Mouse (Mus musculus) liver, adult 2 months (tissue): ENCODE data around the gene G0s2.

Source experiments
- CTCF ChIP-seq: fragments of 200-500 bp; IDR thresholded peaks from 2 replicates; pipeline ENCODE4 v1.5.1; 2011; ENCODE audit warnings: low read depth, low read length, control low read depth
- POLR2A ChIP-seq: fragments of 200-500 bp; IDR thresholded peaks from 2 replicates; pipeline ENCODE4 v1.6.1; 2011; ENCODE audit warnings: low read length, control low read depth; ENCODE audit not compliant: insufficient read depth; ENCODE audit errors: extremely low read depth

- TF ChIP-seq CTCF (no peak), POLR2A (no peak)
Measured at GRCm38 (mm10) chr1:193287578-193287977, 14.6 kb upstream of the G0s2 start.
